Mouse (Mus musculus) liver, postnatal 0 days (tissue): ENCODE results near the gene Pin4. TPM values are rescaled to one million over a fixed set of nuclear protein-coding genes. Genes with fewer than 3 reads are reported as not detected.

Experiments
- ATAC-seq: fragments of 200-750 bp; cut with Nextera tagmentation; 2 replicates; pipeline ENCODE4 v1.8.0; 2017; ENCODE audit warnings: mild to moderate bottlenecking, moderate library complexity
- DNase-seq: peaks from one replicate; pipeline ENCODE4 v3.0.0-alpha.2; 2016
- H3K27ac ChIP-seq: fragments of 300-500 bp; sonication (generic); 2 replicates; pipeline ENCODE4 v1.5.1; 2014; ENCODE audit warnings: antibody characterized with exemption, moderate library complexity, mild to moderate bottlenecking, low read depth
- H3K27me3 ChIP-seq: fragments of 300-500 bp; sonication (generic); 2 replicates; pipeline ENCODE4 v1.6.1; 2014; ENCODE audit warnings: low read length, control low read depth, mixed read lengths; ENCODE audit not compliant: insufficient read depth
- H3K36me3 ChIP-seq: fragments of 300-500 bp; sonication (generic); replicated peaks from 2 replicates; pipeline ENCODE4 v1.6.1; 2014; ENCODE audit warnings: mild to moderate bottlenecking, control low read depth, low read length, moderate library complexity, mixed read lengths; ENCODE audit not compliant: insufficient read depth
- H3K4me1 ChIP-seq: fragments of 300-500 bp; sonication (generic); 2 replicates; pipeline ENCODE4 v1.6.1; 2014; ENCODE audit warnings: antibody characterized with exemption, mild to moderate bottlenecking, control low read depth; ENCODE audit not compliant: insufficient read depth
- H3K4me2 ChIP-seq: fragments of 300-500 bp; sonication (generic); 2 replicates; pipeline ENCODE4 v1.6.1; 2014; ENCODE audit warnings: low read depth, mild to moderate bottlenecking, low read length, moderate library complexity, mixed read lengths
- H3K4me3 ChIP-seq: fragments of 300-500 bp; sonication (generic); 2 replicates; pipeline ENCODE4 v1.5.1; 2014; ENCODE audit warnings: low read depth, low read length
- H3K9ac ChIP-seq: fragments of 300-500 bp; sonication (generic); replicated peaks from 2 replicates; pipeline ENCODE4 v1.6.1; 2014; ENCODE audit warnings: mild to moderate bottlenecking, moderate library complexity
- H3K9me3 ChIP-seq: fragments of 300-500 bp; sonication (generic); 2 replicates; pipeline ENCODE4 v1.6.1; 2016; ENCODE audit warnings: mild to moderate bottlenecking, control low read depth, low read length, mixed read lengths
- CTCF ChIP-seq: sonication (generic); IDR thresholded peaks from 2 replicates; pipeline ENCODE4 v1.5.1; 2016; ENCODE audit warnings: antibody characterized with exemption, low read depth
- EP300 ChIP-seq: IDR thresholded peaks from 2 replicates; pipeline ENCODE4 v1.6.1; 2016; ENCODE audit warnings: antibody characterized with exemption, low read depth, mild to moderate bottlenecking
- WGBS: fragments of 180-500 bp; shearing (Covaris S2); extraction: QIAGEN DNeasy Blood & Tissue Kit; methylation state at CpG from one replicate; pipeline ENCODE4 v1.1.7; 2014; ENCODE audit not compliant: insufficient replicate concordance; 5-methylcytosine and 5-hydroxymethylcytosine counted together
- polyA plus RNA-seq: library from polyadenylated mRNA; unstranded; fragments of >200 nt; fragmentation: Nextera tagmentation; extraction: Ambion mirVana; gene quantifications from 2 replicates; pipeline ENCODE4 v1.2.1, GENCODE M21; 2015

Gene Pin4
- polyA plus RNA-seq: 37.4 and 40.5 TPM in 2 replicates

GRCm38 (mm10) chrX:102119042-102119864 is at the start of gene Pin4:
Pin4 (plus strand) TSS chrX:102119447.
- peak within 1 kb of the TSS; percentile 76 for H3K4me3 ChIP-seq
- H3K36me3 ChIP-seq: no peaks in the 10 kb centered on the region
- DNase-seq (peak; percentile 90), ATAC-seq (peak; percentile 99)
- no peaks in the 10 kb centered on the region; the same call in 1 of the 2 replicates for H3K4me1 ChIP-seq
- no peaks in the 10 kb centered on the region for H3K9me3 ChIP-seq
- no peak; the same call in 1 of the 2 replicates for TF ChIP-seq CTCF
- peak; percentile 80 for TF ChIP-seq EP300
- H3K4me2 ChIP-seq: peak within 1 kb of the TSS; percentile 72
- peak within 1 kb of the TSS; percentile 55; the same call in 1 of the 2 replicates for H3K27ac ChIP-seq
- no peaks in the 10 kb centered on the region; the same call in 1 of the 2 replicates for H3K27me3 ChIP-seq
- H3K9ac ChIP-seq: peak within 1 kb of the TSS; percentile 77
- 11% methylated on average over 30 of the region's 30 CpGs for WGBS

- ATAC-seq (peak; percentile 49; the same call in 1 of the 2 replicates), DNase-seq (peak; percentile 58)
- WGBS: 25% methylated on average over 55 of the region's 61 CpGs
- no peak for TF ChIP-seq EP300
- TF ChIP-seq CTCF: no peak
- Histone ChIP-seq H3K27me3 (peaks cover 5% of the 10 kb centered on the region; the same call in 1 of the 2 replicates), H3K4me3 (peak within 1 kb of the TSS; percentile 46), H3K4me2 (peak within 1 kb of the TSS; percentile 70), H3K9ac (peak within 1 kb of the TSS; percentile 38), H3K9me3 (no peaks in the 10 kb centered on the region), H3K27ac (no peak within 1 kb of the TSS), H3K36me3 (no peaks in the 10 kb centered on the region), H3K4me1 (no peaks in the 10 kb centered on the region)
Measured at GRCm38 (mm10) chrX:102070591-102071471, 48.4 kb upstream of the Pin4 start, which contains the start of gene Rtl5. Rtl5 (minus strand) TSS chrX:102071304.

- Histone ChIP-seq H3K36me3 (no peaks in the 10 kb centered on the region), H3K27ac (no peak overlapping the region), H3K4me3 (peak overlapping the region; percentile 46; the same call in 1 of the 2 replicates), H3K4me1 (no peaks in the 10 kb centered on the region), H3K9ac (no peak overlapping the region), H3K9me3 (no peaks in the 10 kb centered on the region), H3K4me2 (peak overlapping the region; percentile 70), H3K27me3 (peaks cover 5% of the 10 kb centered on the region; the same call in 1 of the 2 replicates)
- DNase-seq (no peak), ATAC-seq (no peak)
- 25% methylated on average over 2 of the region's 2 CpGs for whole genome bisulfite sequencing
- TF ChIP-seq CTCF: no peak
- TF ChIP-seq EP300: no peak
Measured at GRCm38 (mm10) chrX:102071517-102071916, 47.7 kb upstream of the Pin4 start.

GRCm38 (mm10) chrX:102073605-102074325 is 45.5 kb upstream of the Pin4 start:
- H3K9ac ChIP-seq: no peak overlapping the region
- no peak overlapping the region for H3K4me2 ChIP-seq
- ATAC-seq (no peak), DNase-seq (no peak)
- 81% methylated on average over 14 of the region's 14 CpGs for WGBS
- no peaks in the 10 kb centered on the region for H3K36me3 ChIP-seq
- no peak overlapping the region for H3K4me3 ChIP-seq
- H3K9me3 ChIP-seq: no peaks in the 10 kb centered on the region
- H3K27ac ChIP-seq: no peak overlapping the region
- peaks cover 5% of the 10 kb centered on the region; the same call in 1 of the 2 replicates for H3K27me3 ChIP-seq
- no peaks in the 10 kb centered on the region for H3K4me1 ChIP-seq
- no peak for TF ChIP-seq EP300
- no peak for TF ChIP-seq CTCF

- DNase-seq: no peak
- no peaks in the 10 kb centered on the region for H3K9me3 ChIP-seq
- no peak overlapping the region for H3K4me2 ChIP-seq
- ATAC-seq: no peak
- H3K36me3 ChIP-seq: no peaks in the 10 kb centered on the region
- no peaks in the 10 kb centered on the region for H3K4me1 ChIP-seq
- H3K27me3 ChIP-seq: peaks cover 5% of the 10 kb centered on the region; the same call in 1 of the 2 replicates
- 76% methylated on average over 5 of the region's 5 CpGs for WGBS
- no peak overlapping the region for H3K9ac ChIP-seq
- H3K27ac ChIP-seq: peak overlapping the region; percentile 39; the same call in 1 of the 2 replicates
- TF ChIP-seq CTCF: no peak
- no peak for TF ChIP-seq EP300
- no peak overlapping the region for H3K4me3 ChIP-seq
Measured at GRCm38 (mm10) chrX:102074435-102074834, 44.8 kb upstream of the Pin4 start.
